Mouse (Mus musculus): ENCODE data around the gene Vamp8. TPM values are rescaled to one million over a fixed set of nuclear protein-coding genes. Genes with fewer than 3 reads are reported as not detected.

Vamp8 gene
- polyA plus RNA-seq, 1 experiment from 2014 or later: 241 TPM

GRCm38 (mm10) chr6:72409567-72409966 lies 19.1 kb upstream of the Vamp8 start:
- ATAC-seq (replicated peaks; ENCODE audit: low FRiP score, low read depth): no peak
- Histone ChIP-seq H3K4me1 (replicated peaks; ENCODE audit: insufficient read depth, low read length) (no peaks in the 10 kb centered on the region), H3K27ac (no peak overlapping the region), H3K27me3 (ENCODE audit: insufficient read depth, low read length) (no peaks in the 10 kb centered on the region), H3K36me3 (ENCODE audit: insufficient read depth, low read length) (no peaks in the 10 kb centered on the region), H3K4me3 (replicated peaks; ENCODE audit: low read depth, low read length) (no peak overlapping the region), H3K9ac (ENCODE audit: low read depth, low read length) (no peak overlapping the region), H3K9me3 (replicated peaks; ENCODE audit: low read length) (no peaks in the 10 kb centered on the region), H3K4me2 (ENCODE audit: low read length) (no peak overlapping the region)
- peak; percentile 87 for DNase-seq (ENCODE audit: low spot score)
- peak; percentile 75 for TF ChIP-seq CTCF (IDR thresholded peaks at IDR 0.05; ENCODE audit: low read depth)
- 12% methylated on average over 3 of the region's 3 CpGs for WGBS

GRCm38 (mm10) chr6:72407119-72407518 lies 16.6 kb upstream of the Vamp8 start:
- Histone ChIP-seq H3K4me1 (replicated peaks; ENCODE audit: insufficient read depth, low read length) (no peaks in the 10 kb centered on the region), H3K4me3 (replicated peaks; ENCODE audit: low read depth, low read length) (no peak overlapping the region), H3K4me2 (ENCODE audit: low read length) (no peak overlapping the region), H3K36me3 (ENCODE audit: insufficient read depth, low read length) (no peaks in the 10 kb centered on the region), H3K27ac (no peak overlapping the region), H3K9ac (ENCODE audit: low read depth, low read length) (no peak overlapping the region), H3K9me3 (replicated peaks; ENCODE audit: low read length) (no peaks in the 10 kb centered on the region), H3K27me3 (ENCODE audit: insufficient read depth, low read length) (no peaks in the 10 kb centered on the region)
- 5% methylated on average over 5 of the region's 5 CpGs for WGBS
- peak; percentile 99 for TF ChIP-seq CTCF (IDR thresholded peaks at IDR 0.05; ENCODE audit: low read depth)
- peak; percentile 89 for DNase-seq (ENCODE audit: low spot score)
- ATAC-seq (replicated peaks; ENCODE audit: low FRiP score, low read depth): peak; percentile 79

- WGBS: 80% methylated on average over 7 of the region's 7 CpGs
- DNase-seq (ENCODE audit: low spot score) (no peak), ATAC-seq (replicated peaks; ENCODE audit: low FRiP score, low read depth) (no peak)
- no peak for TF ChIP-seq CTCF (IDR thresholded peaks at IDR 0.05; ENCODE audit: low read depth)
- Histone ChIP-seq H3K27me3 (ENCODE audit: insufficient read depth, low read length) (no peaks in the 10 kb centered on the region), H3K9ac (ENCODE audit: low read depth, low read length) (no peak overlapping the region), H3K9me3 (replicated peaks; ENCODE audit: low read length) (no peaks in the 10 kb centered on the region), H3K27ac (no peak overlapping the region), H3K4me3 (replicated peaks; ENCODE audit: low read depth, low read length) (no peak overlapping the region), H3K4me1 (replicated peaks; ENCODE audit: insufficient read depth, low read length) (no peaks in the 10 kb centered on the region), H3K36me3 (ENCODE audit: insufficient read depth, low read length) (no peaks in the 10 kb centered on the region), H3K4me2 (ENCODE audit: low read length) (no peak overlapping the region)
Measured at GRCm38 (mm10) chr6:72405356-72405755, 14.9 kb upstream of the Vamp8 start.

GRCm38 (mm10) chr6:72401875-72402274 lies 11.4 kb upstream of the Vamp8 start:
- DNase-seq (ENCODE audit: low spot score) (peak; percentile 79), ATAC-seq (replicated peaks; ENCODE audit: low FRiP score, low read depth) (0 out of 2 replicates have a peak, but pooled peaks have one; percentile 38)
- no peaks in the 10 kb centered on the region for H3K4me1 ChIP-seq (replicated peaks; ENCODE audit: insufficient read depth, low read length)
- H3K4me2 ChIP-seq (ENCODE audit: low read length): no peak overlapping the region
- H3K9ac ChIP-seq (ENCODE audit: low read depth, low read length): no peak overlapping the region
- H3K27me3 ChIP-seq (ENCODE audit: insufficient read depth, low read length): no peaks in the 10 kb centered on the region
- 19% methylated on average over 7 of the region's 7 CpGs for WGBS
- peak; percentile 87 for TF ChIP-seq CTCF (IDR thresholded peaks at IDR 0.05; ENCODE audit: low read depth)
- no peaks in the 10 kb centered on the region for H3K36me3 ChIP-seq (ENCODE audit: insufficient read depth, low read length)
- no peaks in the 10 kb centered on the region for H3K9me3 ChIP-seq (replicated peaks; ENCODE audit: low read length)
- no peak overlapping the region for H3K27ac ChIP-seq
- H3K4me3 ChIP-seq (replicated peaks; ENCODE audit: low read depth, low read length): no peak overlapping the region

GRCm38 (mm10) chr6:72399967-72400366 lies 9.5 kb upstream of the Vamp8 start:
- ATAC-seq (replicated peaks; ENCODE audit: low FRiP score, low read depth) (no peak), DNase-seq (ENCODE audit: low spot score) (no peak)
- H3K27me3 ChIP-seq (ENCODE audit: insufficient read depth, low read length): no peaks in the 10 kb centered on the region
- no peak overlapping the region for H3K9ac ChIP-seq (ENCODE audit: low read depth, low read length)
- no peaks in the 10 kb centered on the region for H3K36me3 ChIP-seq (ENCODE audit: insufficient read depth, low read length)
- H3K9me3 ChIP-seq (replicated peaks; ENCODE audit: low read length): no peaks in the 10 kb centered on the region
- H3K4me1 ChIP-seq (replicated peaks; ENCODE audit: insufficient read depth, low read length): no peaks in the 10 kb centered on the region
- no peak overlapping the region for H3K4me3 ChIP-seq (replicated peaks; ENCODE audit: low read depth, low read length)
- H3K27ac ChIP-seq: no peak overlapping the region
- 43% methylated on average over 2 of the region's 2 CpGs for WGBS
- no peak overlapping the region for H3K4me2 ChIP-seq (ENCODE audit: low read length)
- TF ChIP-seq CTCF (IDR thresholded peaks at IDR 0.05; ENCODE audit: low read depth): no peak

- Histone ChIP-seq H3K4me3 (replicated peaks; ENCODE audit: low read depth, low read length) (no peak overlapping the region), H3K9ac (ENCODE audit: low read depth, low read length) (no peak overlapping the region), H3K9me3 (replicated peaks; ENCODE audit: low read length) (no peaks in the 10 kb centered on the region), H3K27ac (no peak overlapping the region), H3K4me1 (replicated peaks; ENCODE audit: insufficient read depth, low read length) (no peaks in the 10 kb centered on the region), H3K27me3 (ENCODE audit: insufficient read depth, low read length) (no peaks in the 10 kb centered on the region), H3K36me3 (ENCODE audit: insufficient read depth, low read length) (no peaks in the 10 kb centered on the region), H3K4me2 (ENCODE audit: low read length) (no peak overlapping the region)
- no peak for ATAC-seq (replicated peaks; ENCODE audit: low FRiP score, low read depth)
- no peak for TF ChIP-seq CTCF (IDR thresholded peaks at IDR 0.05; ENCODE audit: low read depth)
- 68% methylated on average over 10 of the region's 10 CpGs for WGBS
- DNase-seq (ENCODE audit: low spot score): no peak
Measured at GRCm38 (mm10) chr6:72396837-72397251, 6.3 kb upstream of the Vamp8 start.

GRCm38 (mm10) chr6:72392341-72392740 lies 1.8 kb upstream of the Vamp8 start:
- 91% methylated on average over 5 of the region's 5 CpGs for WGBS
- no peak for ATAC-seq (replicated peaks; ENCODE audit: low FRiP score, low read depth)

More at GRCm38 (mm10) chr6:72392341-72392740, 1.8 kb upstream of the Vamp8 start:
- Histone ChIP-seq H3K4me1 (replicated peaks; ENCODE audit: insufficient read depth, low read length) (peaks cover 27% of the 10 kb centered on the region; the same call in 1 of the 2 replicates), H3K36me3 (ENCODE audit: insufficient read depth, low read length) (0 out of 2 replicates have a peak, but pooled peaks cover 2% of the 10 kb centered on the region), H3K27ac (peak overlapping the region; percentile 99; the same call in 1 of the 2 replicates), H3K9me3 (replicated peaks; ENCODE audit: low read length) (no peaks in the 10 kb centered on the region), H3K9ac (ENCODE audit: low read depth, low read length) (no peak overlapping the region), H3K4me2 (ENCODE audit: low read length) (no peak overlapping the region), H3K4me3 (replicated peaks; ENCODE audit: low read depth, low read length) (no peak overlapping the region), H3K27me3 (ENCODE audit: insufficient read depth, low read length) (no peaks in the 10 kb centered on the region)
- DNase-seq (ENCODE audit: low spot score): no peak
- peak; percentile 5; the same call in 1 of the 2 replicates for TF ChIP-seq CTCF (IDR thresholded peaks at IDR 0.05; ENCODE audit: low read depth)
